Mouse (Mus musculus) stomach, embryonic 16.5 days (tissue): Measurements from ENCODE around the gene St3gal4. TPM values are rescaled to one million over a fixed set of nuclear protein-coding genes. Genes with fewer than 3 reads are reported as not detected.

Experiments
- ATAC-seq: fragments of 200-750 bp; cut with Nextera tagmentation; 2 replicates; pipeline ENCODE4 v1.8.0; 2017; ENCODE audit warnings: moderate number of reproducible peaks, moderate TSS enrichment; ENCODE audit not compliant: insufficient read depth, low FRiP score
- H3K27ac ChIP-seq: fragments of 300-500 bp; sonication (generic); 2 replicates; pipeline ENCODE4 v1.5.1; 2014; ENCODE audit warnings: low read length
- H3K27me3 ChIP-seq: fragments of 300-500 bp; sonication (generic); 2 replicates; pipeline ENCODE4 v1.6.1; 2014; ENCODE audit warnings: low read length, control low read depth, mixed read lengths; ENCODE audit not compliant: control insufficient read depth, insufficient read depth
- H3K36me3 ChIP-seq: fragments of 300-500 bp; sonication (generic); 2 replicates; pipeline ENCODE4 v1.6.1; 2014; ENCODE audit warnings: low read length; ENCODE audit not compliant: control insufficient read depth, insufficient read depth
- H3K4me1 ChIP-seq: fragments of 300-500 bp; sonication (generic); 2 replicates; pipeline ENCODE4 v1.6.1; 2014; ENCODE audit warnings: low read length, control low read depth, mixed read lengths; ENCODE audit not compliant: control insufficient read depth, insufficient read depth
- H3K4me2 ChIP-seq: fragments of 300-500 bp; sonication (generic); 2 replicates; pipeline ENCODE4 v1.6.1; 2014; ENCODE audit warnings: low read depth, low read length, mixed read lengths
- H3K4me3 ChIP-seq: fragments of 300-500 bp; sonication (generic); replicated peaks from 2 replicates; pipeline ENCODE4 v1.5.1; 2014; ENCODE audit warnings: mild to moderate bottlenecking, low read length
- H3K9ac ChIP-seq: fragments of 300-500 bp; sonication (generic); 2 replicates; pipeline ENCODE4 v1.6.1; 2014; ENCODE audit warnings: low read length
- H3K9me3 ChIP-seq: fragments of 300-500 bp; sonication (generic); replicated peaks from 2 replicates; pipeline ENCODE4 v1.6.1; 2016; ENCODE audit warnings: low read length, control low read depth; ENCODE audit not compliant: control insufficient read depth
- WGBS: fragments of 180-500 bp; shearing (Covaris S2); extraction: QIAGEN DNeasy Blood & Tissue Kit; methylation state at CpG from one replicate; pipeline ENCODE4 v1.1.7; 2014; 5-methylcytosine and 5-hydroxymethylcytosine counted together
- polyA plus RNA-seq: library from polyadenylated mRNA; unstranded; fragments of >200 nt; fragmentation: Nextera tagmentation; extraction: Ambion mirVana; gene quantifications from 2 replicates; pipeline ENCODE4 v1.2.1, GENCODE M21; 2015

St3gal4 gene
- polyA plus RNA-seq, 1 experiment from 2014 or later, result 53.1 TPM

- H3K4me3 ChIP-seq, result no peak overlapping the region
- H3K36me3 ChIP-seq, result peaks cover 4% of the 10 kb centered on the region; the same call in 1 of the 2 replicates
- H3K27ac ChIP-seq, result no peak overlapping the region
- no peak overlapping the region for H3K4me2 ChIP-seq
- no peaks in the 10 kb centered on the region for H3K27me3 ChIP-seq
- no peak for ATAC-seq
- H3K9me3 ChIP-seq, result no peaks in the 10 kb centered on the region
- H3K9ac ChIP-seq, result no peak overlapping the region
- H3K4me1 ChIP-seq, result peaks cover 4% of the 10 kb centered on the region; the same call in 1 of the 2 replicates
- WGBS, result 87% methylated on average over 2 of the region's 2 CpGs
These were observed 60.3 kb downstream of the St3gal4 start for GRCm38 (mm10) chr9:35058596-35059354.

- WGBS, result 81% methylated on average over 4 of the region's 4 CpGs
- H3K4me1 ChIP-seq, result peaks cover 4% of the 10 kb centered on the region; the same call in 1 of the 2 replicates
- no peak overlapping the region for H3K27ac ChIP-seq
- H3K4me2 ChIP-seq, result no peak overlapping the region
- H3K9me3 ChIP-seq, result no peaks in the 10 kb centered on the region
- no peak overlapping the region for H3K4me3 ChIP-seq
- no peak overlapping the region for H3K9ac ChIP-seq
- ATAC-seq, result no peak
- H3K27me3 ChIP-seq, result no peaks in the 10 kb centered on the region
- peaks cover 7% of the 10 kb centered on the region; the same call in 1 of the 2 replicates for H3K36me3 ChIP-seq
These were observed 60.9 kb downstream of the St3gal4 start for GRCm38 (mm10) chr9:35058186-35058585.

DNA sequence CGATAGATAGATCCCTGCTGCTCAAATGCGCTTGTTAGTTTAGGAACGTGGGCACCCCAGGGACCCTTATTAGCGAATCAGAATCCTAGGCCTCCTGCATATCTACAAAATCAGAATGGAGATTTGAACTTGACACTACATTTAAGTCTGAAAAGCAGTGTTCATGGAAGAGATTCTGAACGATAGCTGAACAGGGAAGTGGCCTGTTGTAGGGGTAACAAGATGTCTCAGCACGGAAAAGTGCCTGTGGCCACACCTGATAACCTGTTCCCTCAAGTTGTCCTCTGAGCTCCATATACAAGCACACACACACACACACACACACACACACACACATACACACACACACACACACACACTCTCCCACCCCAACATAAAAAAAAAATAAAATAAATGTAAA is 61.4 kb downstream of the St3gal4 start:
- peaks cover 4% of the 10 kb centered on the region; the same call in 1 of the 2 replicates for H3K4me1 ChIP-seq
- 90% methylated on average over 6 of the region's 6 CpGs for WGBS
- no peak overlapping the region for H3K4me2 ChIP-seq
- no peaks in the 10 kb centered on the region for H3K27me3 ChIP-seq
- no peak overlapping the region for H3K9ac ChIP-seq
- no peak overlapping the region for H3K27ac ChIP-seq
- ATAC-seq, result no peak
- no peaks in the 10 kb centered on the region for H3K9me3 ChIP-seq
- no peak overlapping the region for H3K4me3 ChIP-seq
- H3K36me3 ChIP-seq, result peaks cover 9% of the 10 kb centered on the region; the same call in 1 of the 2 replicates

GRCm38 (mm10) chr9:35056611-35057010 is 62.5 kb downstream of the St3gal4 start:
- no peak overlapping the region for H3K4me2 ChIP-seq
- H3K36me3 ChIP-seq, result peaks cover 9% of the 10 kb centered on the region; the same call in 1 of the 2 replicates
- H3K27me3 ChIP-seq, result no peaks in the 10 kb centered on the region
- H3K9me3 ChIP-seq, result no peaks in the 10 kb centered on the region
- H3K9ac ChIP-seq, result no peak overlapping the region
- ATAC-seq, result no peak
- WGBS, result 88% methylated on average over 3 of the region's 3 CpGs
- H3K4me3 ChIP-seq, result no peak overlapping the region
- no peak overlapping the region for H3K27ac ChIP-seq
- H3K4me1 ChIP-seq, result peaks cover 3% of the 10 kb centered on the region; the same call in 1 of the 2 replicates

- Histone ChIP-seq H3K4me1 (no peaks in the 10 kb centered on the region), H3K9ac (no peak overlapping the region), H3K4me2 (no peak overlapping the region), H3K27me3 (no peaks in the 10 kb centered on the region), H3K4me3 (no peak overlapping the region), H3K36me3 (peaks cover 13% of the 10 kb centered on the region; the same call in 1 of the 2 replicates), H3K9me3 (no peaks in the 10 kb centered on the region), H3K27ac (no peak overlapping the region)
- 84% methylated on average over 11 of the region's 11 CpGs for WGBS
- ATAC-seq, result no peak
These were observed 63.3 kb downstream of the St3gal4 start for GRCm38 (mm10) chr9:35055528-35056330.

DNA sequence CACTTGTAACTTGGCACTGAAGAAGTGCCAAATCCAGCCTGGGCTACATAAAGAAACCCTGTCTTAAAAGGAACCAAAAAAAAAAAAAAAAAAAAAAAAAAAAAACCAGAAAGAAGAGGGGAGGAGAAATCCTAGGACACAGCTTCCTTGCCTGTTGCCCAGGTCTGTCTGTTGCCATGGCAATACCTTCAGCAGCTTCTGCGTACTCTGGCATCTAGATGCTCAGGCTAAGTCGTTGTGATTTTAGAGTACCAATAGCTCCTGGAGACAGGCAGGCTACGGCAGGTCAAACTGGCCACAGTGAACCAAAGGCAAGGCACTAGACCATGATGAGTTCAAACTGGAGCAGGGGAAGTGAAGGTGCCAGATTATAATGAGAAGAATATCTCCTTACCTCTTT is 65.4 kb downstream of the St3gal4 start:
- no peaks in the 10 kb centered on the region for H3K27me3 ChIP-seq
- H3K4me2 ChIP-seq, result no peak overlapping the region
- no peak overlapping the region for H3K9ac ChIP-seq
- no peaks in the 10 kb centered on the region for H3K9me3 ChIP-seq
- no peak for ATAC-seq
- H3K27ac ChIP-seq, result no peak overlapping the region
- H3K36me3 ChIP-seq, result peaks cover 13% of the 10 kb centered on the region; the same call in 1 of the 2 replicates
- 84% methylated on average over 3 of the region's 3 CpGs for WGBS
- H3K4me3 ChIP-seq, result no peak overlapping the region
- no peaks in the 10 kb centered on the region for H3K4me1 ChIP-seq

GRCm38 (mm10) chr9:35053081-35053480 is 66.0 kb downstream of the St3gal4 start:
- peaks cover 13% of the 10 kb centered on the region; the same call in 1 of the 2 replicates for H3K36me3 ChIP-seq
- H3K9ac ChIP-seq, result no peak overlapping the region
- no peaks in the 10 kb centered on the region for H3K9me3 ChIP-seq
- ATAC-seq, result no peak
- no peak overlapping the region for H3K4me3 ChIP-seq
- no peaks in the 10 kb centered on the region for H3K27me3 ChIP-seq
- H3K27ac ChIP-seq, result no peak overlapping the region
- WGBS, result 92% methylated on average over 16 of the region's 16 CpGs
- H3K4me2 ChIP-seq, result no peak overlapping the region
- H3K4me1 ChIP-seq, result no peaks in the 10 kb centered on the region

DNA sequence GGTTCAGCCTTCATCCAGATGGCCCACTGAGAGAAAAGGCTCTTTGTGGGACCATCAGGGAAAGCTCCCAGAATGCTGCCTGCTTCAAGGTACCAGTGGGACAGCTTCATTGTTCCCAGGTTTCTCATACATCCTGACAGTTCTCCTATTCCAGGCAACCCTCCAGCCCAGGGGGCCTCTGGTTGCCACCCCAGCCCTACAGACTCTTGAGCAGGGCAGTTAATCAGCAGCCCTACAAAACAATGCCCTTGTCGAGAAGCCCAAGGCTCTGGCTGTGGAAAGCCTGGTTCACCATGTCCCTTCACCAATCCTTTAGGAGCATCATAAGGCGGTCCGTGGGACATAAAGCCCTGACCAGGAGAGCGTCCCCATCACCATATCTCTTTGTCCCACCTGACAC is 66.4 kb downstream of the St3gal4 start:
- no peaks in the 10 kb centered on the region for H3K27me3 ChIP-seq
- H3K4me2 ChIP-seq, result no peak overlapping the region
- H3K9me3 ChIP-seq, result no peaks in the 10 kb centered on the region
- ATAC-seq, result no peak
- no peaks in the 10 kb centered on the region for H3K4me1 ChIP-seq
- no peak overlapping the region for H3K27ac ChIP-seq
- no peak overlapping the region for H3K9ac ChIP-seq
- H3K4me3 ChIP-seq, result no peak overlapping the region
- H3K36me3 ChIP-seq, result peaks cover 13% of the 10 kb centered on the region; the same call in 1 of the 2 replicates
- WGBS, result 89% methylated on average over 4 of the region's 4 CpGs

DNA sequence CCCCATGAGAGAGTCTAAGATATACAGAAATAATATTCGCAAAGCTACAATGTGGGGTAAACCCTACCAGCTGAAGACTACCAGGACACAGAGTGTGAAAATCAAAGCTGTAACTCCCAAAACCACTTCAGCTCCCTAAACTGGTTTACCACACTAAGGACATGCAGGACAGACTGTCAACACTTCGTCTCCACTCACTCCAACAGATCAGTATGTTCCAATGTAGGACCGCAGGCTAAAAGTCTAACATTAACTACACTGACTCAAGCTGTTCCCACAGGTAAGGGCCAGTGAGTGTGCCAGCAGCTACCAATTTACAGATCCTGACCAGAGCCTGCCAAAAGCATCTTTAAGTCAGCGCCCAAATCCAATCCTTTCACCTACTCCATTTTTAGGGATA is 67.4 kb downstream of the St3gal4 start:
- 91% methylated on average over 4 of the region's 4 CpGs for WGBS
- no peak overlapping the region for H3K4me2 ChIP-seq

More for the DNA sequence above, 67.4 kb downstream of the St3gal4 start:
- ATAC-seq, result no peak
- no peak overlapping the region for H3K27ac ChIP-seq
- H3K9me3 ChIP-seq, result no peaks in the 10 kb centered on the region
- H3K4me1 ChIP-seq, result no peaks in the 10 kb centered on the region
- H3K9ac ChIP-seq, result no peak overlapping the region
- peaks cover 13% of the 10 kb centered on the region; the same call in 1 of the 2 replicates for H3K36me3 ChIP-seq
- H3K27me3 ChIP-seq, result no peaks in the 10 kb centered on the region
- H3K4me3 ChIP-seq, result no peak overlapping the region
